12 mouse cellular contexts compared by ENCODE assay signal in the genomic region with DNA sequence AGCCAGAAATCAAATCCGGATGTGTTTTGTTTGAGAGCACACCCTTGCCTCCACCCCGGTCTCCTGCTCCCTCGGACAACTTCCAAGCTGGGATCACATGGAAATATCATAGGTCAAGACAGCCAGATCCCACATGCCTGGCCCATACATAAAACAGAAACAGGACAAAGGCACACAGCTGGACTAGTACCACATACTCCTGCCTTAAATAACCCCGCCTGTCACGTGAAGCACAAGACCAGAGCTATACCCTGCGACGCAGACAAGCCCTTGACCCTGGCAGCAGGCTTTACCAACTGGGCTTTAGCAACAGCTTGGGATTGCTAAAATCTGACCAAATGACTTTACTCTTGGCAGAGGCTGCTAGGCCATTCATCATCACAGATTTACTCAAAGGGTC.
DNase-seq lines count a peak whose midpoint lies in the region; ATAC-seq lines count a peak whose summit lies in the region.
"Had no signal": no experiment of that assay in that cellular context is flagged by ENCODE, and none has a peak within 500 bp of the region (broad histone marks: within the 10 kb centered on the region; RNA-seq: fewer than 3 reads in every experiment).

No protein-coding gene starts in this region.

- ATAC-seq in heart, embryonic 12.5 days (ENCODE audit: insufficient number of reproducible peaks, low FRiP score), result no peak
- no peak for ATAC-seq in kidney, embryonic 16.5 days (ENCODE audit: low FRiP score, low TSS enrichment)
- no peak for ATAC-seq in activated CD4-positive, CD25-positive, alpha-beta regulatory T cell, adult 4 months
- no peak for ATAC-seq in midbrain, embryonic 11.5 days (ENCODE audit: low FRiP score)
- ATAC-seq: hindbrain, embryonic 16.5 days had no signal

- 55% methylated on average over 7 of the region's 7 CpGs for WGBS in heart, embryonic 12.5 days
- 29% methylated on average over 7 of the region's 7 CpGs for WGBS in kidney, embryonic 16.5 days
- WGBS in midbrain, embryonic 11.5 days, result 83% methylated on average over 7 of the region's 7 CpGs

- no peak overlapping the region for H3K9ac ChIP-seq in heart, embryonic 12.5 days
- H3K9ac ChIP-seq in kidney, embryonic 16.5 days (replicated peaks; ENCODE audit: low read length), result no peak overlapping the region
- H3K9ac ChIP-seq in midbrain, embryonic 11.5 days (ENCODE audit: low read length), result no peak overlapping the region
- H3K9ac ChIP-seq: limb, embryonic 15.5 days had no signal

- no peak overlapping the region for H3K4me3 ChIP-seq in heart, embryonic 12.5 days
- no peak overlapping the region for H3K4me3 ChIP-seq in kidney, embryonic 16.5 days (ENCODE audit: low read length)
- H3K4me3 ChIP-seq in midbrain, embryonic 11.5 days (ENCODE audit: low read depth, low read length), result no peak overlapping the region
- H3K4me3 ChIP-seq: erythroblast, embryonic 14.5 days; limb, embryonic 15.5 days had no signal

- H3K27ac ChIP-seq in heart, embryonic 12.5 days (ENCODE audit: poor library complexity, severe bottlenecking), result peak overlapping the region; percentile 21; the same call in 1 of the 2 replicates
- peak overlapping the region; percentile 51 for H3K27ac ChIP-seq in kidney, embryonic 16.5 days (ENCODE audit: low read length)
- H3K27ac ChIP-seq in midbrain, embryonic 11.5 days (ENCODE audit: low read depth, low read length), result no peak overlapping the region
- H3K27ac ChIP-seq: limb, embryonic 15.5 days had no signal

- H3K4me2 ChIP-seq in heart, embryonic 12.5 days, result no peak overlapping the region
- H3K4me2 ChIP-seq in kidney, embryonic 16.5 days (replicated peaks; ENCODE audit: low read depth, low read length), result no peak overlapping the region
- no peak overlapping the region for H3K4me2 ChIP-seq in midbrain, embryonic 11.5 days
- H3K4me2 ChIP-seq: limb, embryonic 15.5 days had no signal

- peaks cover 4% of the 10 kb centered on the region; the same call in 1 of the 2 replicates for H3K9me3 ChIP-seq in heart, embryonic 12.5 days (replicated peaks)
- H3K9me3 ChIP-seq in kidney, embryonic 16.5 days (ENCODE audit: low read length), result no peaks in the 10 kb centered on the region
- H3K9me3 ChIP-seq in midbrain, embryonic 11.5 days (ENCODE audit: control insufficient read depth, low read length), result 0 out of 2 replicates have a peak, but pooled peaks cover 4% of the 10 kb centered on the region
- H3K9me3 ChIP-seq: limb, embryonic 15.5 days had no signal

- peak; percentile 77 for DNase-seq in adrenal gland, adult 2 months
- no peak for DNase-seq in adrenal gland, postnatal 4 days (ENCODE audit: low spot score in 2 of 2)
- DNase-seq in adipocyte (ENCODE audit: low spot score), result peak; percentile 59
- DNase-seq in cerebellum, adult 8-10 months, result no peak
- DNase-seq in midbrain, embryonic 11.5 days (ENCODE audit: low spot score, missing footprints), result no peak
- DNase-seq: layer of hippocampus, adult 9-11 months had no signal

- peaks cover 43% of the 10 kb centered on the region for H3K4me1 ChIP-seq in heart, embryonic 12.5 days (replicated peaks)
- H3K4me1 ChIP-seq in kidney, embryonic 16.5 days (ENCODE audit: insufficient read depth, low read length), result peaks cover 50% of the 10 kb centered on the region
- peaks cover 18% of the 10 kb centered on the region for H3K4me1 ChIP-seq in midbrain, embryonic 11.5 days (ENCODE audit: control insufficient read depth, insufficient read depth, low read length)

- H3K27me3 ChIP-seq in heart, embryonic 12.5 days (replicated peaks), result 0 out of 2 replicates have a peak, but pooled peaks cover 3% of the 10 kb centered on the region
- no peaks in the 10 kb centered on the region for H3K27me3 ChIP-seq in kidney, embryonic 16.5 days (ENCODE audit: insufficient read depth, low read length)
- no peaks in the 10 kb centered on the region for H3K27me3 ChIP-seq in midbrain, embryonic 11.5 days (ENCODE audit: control insufficient read depth, insufficient read depth, low read length)
- H3K27me3 ChIP-seq: limb, embryonic 15.5 days had no signal

- no peaks in the 10 kb centered on the region for H3K36me3 ChIP-seq in heart, embryonic 12.5 days
- no peaks in the 10 kb centered on the region for H3K36me3 ChIP-seq in kidney, embryonic 16.5 days (ENCODE audit: insufficient read depth, low read length)
- H3K36me3 ChIP-seq in midbrain, embryonic 11.5 days (ENCODE audit: control insufficient read depth, insufficient read depth, low read length), result no peaks in the 10 kb centered on the region
- H3K36me3 ChIP-seq: limb, embryonic 15.5 days had no signal

Comparison
In these comparisons a context has a peak if more than half of its experiments do, and no peak if none do; other contexts are left out.
1. DNase-seq: peak in adrenal gland, adult 2 months (single experiment) and adipocyte (single experiment); none in adrenal gland, postnatal 4 days (0 of 2), cerebellum, adult 8-10 months (single experiment) and midbrain, embryonic 11.5 days (single experiment).